Mouse (Mus musculus): Measurements from ENCODE around the gene Gm29609.
A peak's percentile ranks its signal among the peaks of the same experiment; 100 is the strongest.

Gene Gm29609

DNA sequence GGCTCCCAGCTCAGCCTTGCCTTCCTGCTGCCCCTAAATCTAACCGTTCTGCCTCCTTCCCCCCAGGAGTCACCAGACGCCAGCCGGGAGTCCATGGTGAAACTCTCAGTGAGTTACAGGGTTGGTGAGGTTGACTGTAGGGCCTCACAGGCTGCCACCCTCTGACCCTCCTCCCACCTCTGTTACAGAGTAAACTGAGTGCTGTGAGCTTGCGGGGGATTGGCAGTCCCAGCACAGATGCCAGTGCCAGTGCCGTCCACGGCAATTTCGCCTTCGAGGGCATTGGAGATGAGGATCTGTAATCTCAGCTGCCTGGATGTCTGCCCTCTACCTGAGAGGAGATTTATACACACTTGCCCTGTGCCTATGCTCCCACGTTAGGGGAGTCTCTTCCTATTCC, 18.5 kb upstream of the Gm29609 start:
- DNase-seq (ENCODE audit: low read depth, low spot score): no peak

- no peak for DNase-seq (ENCODE audit: low read depth, low spot score)
Measured at GRCm38 (mm10) chr5:31197072-31197471, 17.4 kb upstream of the Gm29609 start.

- no peak for DNase-seq (ENCODE audit: low read depth, low spot score)
Measured at GRCm38 (mm10) chr5:31196207-31196606, 16.5 kb upstream of the Gm29609 start.

DNA sequence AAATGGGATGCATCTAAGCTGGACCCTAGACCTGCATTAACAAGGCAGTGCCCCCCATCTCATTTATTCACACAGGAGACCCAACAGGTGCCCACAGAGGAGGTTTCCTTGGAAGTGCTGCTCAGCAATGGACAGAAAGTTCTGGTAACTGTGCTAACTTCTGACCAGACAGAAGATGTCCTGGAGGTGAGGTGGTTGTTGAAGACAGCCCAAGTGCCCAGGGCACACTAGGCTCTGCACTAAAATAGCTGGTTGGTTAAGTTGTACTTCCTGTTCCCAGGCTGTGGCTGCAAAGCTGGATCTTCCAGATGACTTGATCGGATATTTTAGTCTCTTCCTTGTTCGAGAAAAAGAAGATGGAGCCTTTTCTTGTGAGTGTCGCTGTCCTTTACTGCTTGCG, 16.0 kb upstream of the Gm29609 start:
- no peak for DNase-seq (ENCODE audit: low read depth, low spot score)

GRCm38 (mm10) chr5:31194486-31195485, 15.1 kb upstream of the Gm29609 start:
- no peak for DNase-seq (ENCODE audit: low read depth, low spot score)

DNA sequence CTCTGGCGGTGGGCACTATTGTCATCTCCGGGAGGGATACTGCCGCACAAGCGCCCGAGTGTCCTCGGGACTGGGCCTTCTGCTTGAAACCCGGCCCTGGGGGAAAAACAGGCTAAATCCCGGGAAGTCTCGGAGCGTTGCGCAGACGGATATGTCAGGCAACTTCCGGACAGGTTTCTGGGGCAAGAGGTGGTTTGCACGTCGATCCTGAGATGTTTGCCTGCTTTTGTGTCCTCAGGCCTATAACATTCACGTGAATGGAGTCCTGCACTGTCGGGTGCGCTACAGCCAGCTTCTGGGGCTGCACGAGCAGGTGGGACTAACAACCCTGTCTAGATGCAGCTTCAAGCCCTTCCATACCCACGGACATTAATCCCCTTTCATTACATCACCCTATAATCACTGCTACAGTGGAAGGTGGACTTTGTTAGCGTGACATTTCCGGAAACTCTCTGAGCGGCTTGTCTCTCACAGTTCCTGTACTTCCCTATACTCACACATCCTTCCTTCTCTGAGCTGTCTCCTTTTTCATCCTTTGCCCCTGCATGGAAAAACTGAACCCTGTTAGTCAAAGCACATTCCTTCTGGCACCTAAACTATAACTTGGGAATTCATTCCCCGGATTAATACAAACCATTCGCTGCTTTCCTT, 14.0 kb upstream of the Gm29609 start:
- peak; percentile 65 for DNase-seq (ENCODE audit: low read depth, low spot score)

- DNase-seq (ENCODE audit: low read depth, low spot score): peak; percentile 96
Measured at GRCm38 (mm10) chr5:31192939-31193630, 13.4 kb upstream of the Gm29609 start, which contains the start of the genes Snx17 and Eif2b4. Gene Snx17 (plus strand): TSS chr5:31193227. Gene Eif2b4 (minus strand): TSS chr5:31193430.

GRCm38 (mm10) chr5:31192045-31192938, 12.6 kb upstream of the Gm29609 start:
- DNase-seq (ENCODE audit: low read depth, low spot score): peak; percentile 66

DNA sequence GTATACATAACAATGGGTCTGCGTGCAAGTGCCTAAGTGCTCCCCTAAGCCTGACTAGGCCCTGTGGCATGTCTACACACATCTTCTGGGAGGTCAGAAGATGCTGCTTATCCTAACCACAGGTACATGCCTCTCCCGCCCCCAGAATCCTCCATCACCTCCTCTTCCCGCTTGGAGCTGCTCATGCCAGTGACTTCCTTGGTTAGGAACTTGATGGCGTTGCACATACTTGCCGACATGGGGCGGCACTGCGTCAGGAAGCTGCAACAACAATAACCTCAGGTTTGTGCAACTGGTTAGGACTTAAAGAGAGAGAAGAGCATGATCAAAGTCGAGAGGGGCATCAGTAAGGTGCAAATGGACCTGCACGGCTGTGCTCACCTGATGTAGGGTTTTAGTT, 10.5 kb upstream of the Gm29609 start:
- no peak for DNase-seq (ENCODE audit: low read depth, low spot score)

DNA sequence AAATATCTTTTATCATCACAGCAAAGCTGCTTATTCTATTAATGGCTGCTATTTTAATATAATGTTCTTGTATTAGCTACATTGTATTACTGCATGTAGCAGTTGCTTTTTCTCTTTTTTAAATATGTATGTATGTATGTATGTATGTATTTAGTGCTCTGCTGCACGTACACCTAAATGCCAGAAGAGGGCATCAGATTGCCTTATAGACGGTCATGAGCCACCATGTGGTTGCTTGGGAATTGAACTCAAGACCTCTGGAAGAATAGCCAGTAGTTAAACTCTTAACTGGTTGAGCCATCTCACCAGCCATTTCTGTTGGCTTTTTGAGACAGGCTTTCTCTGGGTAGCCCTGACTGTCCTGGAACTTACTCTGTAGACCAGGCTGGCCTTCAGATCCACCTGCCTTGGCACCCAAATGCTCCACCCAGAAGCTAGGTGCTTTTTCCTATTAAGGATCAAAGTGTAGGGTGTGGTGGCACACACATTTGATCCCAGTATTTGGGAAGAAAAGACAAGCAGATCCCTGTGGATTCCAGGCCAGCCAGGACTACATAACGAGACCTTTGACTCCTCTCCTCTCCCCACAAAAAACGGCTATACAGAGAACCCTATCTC, 8.6 kb upstream of the Gm29609 start:
- peak; percentile 55 for DNase-seq (ENCODE audit: low read depth, low spot score)

- no peak for DNase-seq (ENCODE audit: low read depth, low spot score)
Measured at GRCm38 (mm10) chr5:31183678-31184077, 4.0 kb upstream of the Gm29609 start.

DNA sequence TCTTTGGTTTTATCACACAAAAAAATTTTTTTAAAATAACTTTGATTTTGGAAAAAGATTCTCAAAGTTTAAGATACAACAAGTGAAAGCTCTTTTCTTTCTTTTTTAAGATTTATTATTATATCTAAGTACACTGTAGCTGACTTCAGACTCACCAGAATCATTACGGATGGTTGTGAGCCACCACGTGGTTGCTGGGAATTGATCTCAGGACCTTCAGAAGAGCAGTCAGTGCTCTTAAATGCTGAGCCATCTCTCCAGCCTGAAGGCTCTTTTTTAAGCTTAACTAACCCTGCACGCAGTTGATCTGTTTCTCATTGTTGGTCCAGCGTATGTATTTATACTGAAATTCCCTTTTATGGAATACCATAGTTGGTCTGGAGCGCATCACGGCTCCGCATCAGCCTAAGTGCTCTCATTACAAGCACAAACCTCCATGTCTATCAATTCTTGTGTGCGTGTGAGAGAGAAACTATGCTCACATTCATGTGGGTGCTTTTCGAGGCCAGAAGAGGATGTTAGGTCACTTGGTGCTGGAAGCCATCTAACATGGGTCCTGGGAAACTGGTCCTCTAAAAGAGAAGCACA, 1.6 kb upstream of the Gm29609 start:
- no peak for DNase-seq (ENCODE audit: low read depth, low spot score)

DNA sequence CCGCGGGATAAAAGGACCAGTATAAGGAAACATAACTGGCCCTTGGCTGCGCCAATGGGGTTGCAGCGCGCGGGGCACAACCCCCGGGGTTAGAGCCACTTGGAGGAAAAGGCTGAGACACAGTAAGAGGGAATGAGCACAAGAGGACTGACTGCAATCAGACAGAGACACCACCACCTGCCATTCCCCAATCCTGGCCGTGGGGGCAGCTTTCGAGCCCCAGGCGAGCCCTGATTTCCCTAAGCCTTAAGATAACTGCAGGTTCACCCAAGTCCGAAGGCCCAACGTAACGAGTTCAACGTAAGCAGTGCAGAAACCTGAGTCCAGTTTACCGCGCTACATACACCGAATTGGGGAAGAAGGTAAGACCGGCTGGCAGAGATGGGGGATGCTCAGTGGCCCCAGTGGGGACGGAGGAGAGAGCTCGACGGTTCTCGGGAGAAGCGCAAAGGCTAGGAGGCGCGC, 378 bp downstream of the Gm29609 start:
- peak; percentile 75 for DNase-seq (ENCODE audit: low read depth, low spot score)

DNA sequence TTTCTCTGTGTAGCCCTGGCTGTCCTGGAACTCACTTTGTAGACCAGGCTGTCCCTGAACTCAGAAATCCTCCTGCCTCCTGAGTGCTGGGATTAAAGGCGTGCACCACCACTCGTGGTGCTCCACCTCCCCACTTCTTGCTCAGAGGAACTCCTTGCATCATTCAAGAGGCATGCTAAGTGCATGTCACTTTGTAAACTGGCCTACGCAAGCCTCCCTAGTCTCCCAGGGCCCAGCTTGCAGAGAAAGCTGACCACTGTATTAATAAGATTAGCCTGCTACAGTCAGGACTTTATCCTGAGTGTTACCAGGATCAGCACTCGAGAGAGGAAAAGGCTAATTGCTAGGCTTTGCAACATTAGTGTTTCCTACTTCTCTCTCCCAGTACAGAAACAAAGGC, 11.1 kb downstream of the Gm29609 start:
- no peak for DNase-seq (ENCODE audit: low read depth, low spot score)

GRCm38 (mm10) chr5:31164878-31165277, 14.8 kb downstream of the Gm29609 start:
- DNase-seq (ENCODE audit: low read depth, low spot score): no peak

DNA sequence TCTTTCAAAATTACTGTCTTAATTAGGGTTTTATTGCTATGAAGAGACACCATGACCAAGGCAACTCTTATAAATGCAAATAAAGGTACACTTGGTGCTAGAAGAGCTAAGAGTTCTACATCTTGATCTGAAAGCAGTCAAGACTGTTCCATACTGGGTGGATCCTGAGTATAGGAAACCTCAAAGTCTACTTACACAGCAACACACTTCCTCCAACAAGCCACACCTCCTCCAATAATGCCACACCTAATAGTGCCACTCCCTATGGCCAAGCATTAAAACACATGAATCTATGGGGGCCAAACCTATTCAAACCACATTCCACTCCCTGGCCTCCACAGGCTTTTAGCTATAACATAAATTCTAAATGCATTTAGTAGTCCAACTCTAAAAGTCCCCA, 17.2 kb downstream of the Gm29609 start:
- no peak for DNase-seq (ENCODE audit: low read depth, low spot score)

GRCm38 (mm10) chr5:31154152-31154553, 25.6 kb downstream of the Gm29609 start, which contains the start of gene Mpv17:
Gene Mpv17 (minus strand): TSS chr5:31154251.
- peak; percentile 84 for DNase-seq (ENCODE audit: low read depth, low spot score)

- DNase-seq (ENCODE audit: low read depth, low spot score): no peak
Measured at GRCm38 (mm10) chr5:31153516-31154151, 26.1 kb downstream of the Gm29609 start.

DNA sequence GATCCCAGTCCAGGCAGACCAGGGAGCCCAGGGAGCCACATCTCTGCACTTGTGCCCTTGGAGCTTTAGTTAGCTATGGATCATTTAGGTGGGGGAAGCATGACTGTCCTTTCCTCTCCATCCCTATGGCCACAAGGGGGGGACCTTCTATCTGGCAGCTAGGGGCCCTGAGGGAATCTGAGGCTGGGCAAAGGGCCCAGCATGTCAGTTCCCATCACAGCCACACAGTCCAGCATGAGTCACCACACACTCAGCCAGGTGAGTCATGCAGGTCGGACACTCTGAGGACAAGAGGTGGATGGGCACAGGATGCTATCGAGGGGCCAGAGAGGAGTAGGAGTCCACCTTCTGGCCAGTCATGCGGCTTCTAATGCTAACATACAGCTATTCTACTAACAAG, 28.0 kb downstream of the Gm29609 start:
- DNase-seq (ENCODE audit: low read depth, low spot score): peak; percentile 97
